Mouse (Mus musculus) neural tube, embryonic 14.5 days (tissue): ENCODE measurements around the gene Misp. TPM values are rescaled to one million over a fixed set of nuclear protein-coding genes. Genes with fewer than 3 reads are reported as not detected.

Source experiments
- ATAC-seq: fragments of 200-750 bp; cut with Nextera tagmentation; 2 replicates; pipeline ENCODE4 v1.8.0; 2017; ENCODE audit warnings: low read depth, mild to moderate bottlenecking, moderate TSS enrichment, moderate library complexity
- H3K27ac ChIP-seq: fragments of 300-500 bp; sonication (generic); 2 replicates; pipeline ENCODE4 v1.5.1; 2014; ENCODE audit warnings: low read depth, mild to moderate bottlenecking, control low read depth, low read length, moderate library complexity, mixed read lengths
- H3K27me3 ChIP-seq: fragments of 300-500 bp; sonication (generic); 2 replicates; pipeline ENCODE4 v1.6.1; 2014; ENCODE audit warnings: low read length; ENCODE audit not compliant: control insufficient read depth, insufficient read depth
- H3K36me3 ChIP-seq: fragments of 300-500 bp; sonication (generic); 2 replicates; pipeline ENCODE4 v1.6.1; 2014; ENCODE audit warnings: low read length, mixed read lengths; ENCODE audit not compliant: control insufficient read depth, insufficient read depth
- H3K4me1 ChIP-seq: fragments of 300-500 bp; sonication (generic); 2 replicates; pipeline ENCODE4 v1.6.1; 2014; ENCODE audit warnings: low read length; ENCODE audit not compliant: control insufficient read depth, insufficient read depth
- H3K4me2 ChIP-seq: fragments of 300-500 bp; sonication (generic); 2 replicates; pipeline ENCODE4 v1.6.1; 2014; ENCODE audit warnings: mild to moderate bottlenecking, low read depth, low read length, control low read depth
- H3K4me3 ChIP-seq: fragments of 300-500 bp; sonication (generic); 2 replicates; pipeline ENCODE4 v1.5.1; 2014; ENCODE audit warnings: low read depth, low read length, control low read depth, mixed read lengths
- H3K9ac ChIP-seq: fragments of 300-500 bp; sonication (generic); replicated peaks from 2 replicates; pipeline ENCODE4 v1.6.1; 2014; ENCODE audit warnings: low read depth, mild to moderate bottlenecking, control low read depth, low read length, mixed read lengths
- H3K9me3 ChIP-seq: fragments of 300-500 bp; sonication (generic); 2 replicates; pipeline ENCODE4 v1.6.1; 2016; ENCODE audit warnings: low read length; ENCODE audit not compliant: control insufficient read depth
- WGBS: fragments of 180-500 bp; shearing (Covaris S2); extraction: QIAGEN DNeasy Blood & Tissue Kit; methylation state at CpG from one replicate; pipeline ENCODE4 v1.1.7; 2014; 5-methylcytosine and 5-hydroxymethylcytosine counted together
- polyA plus RNA-seq: library from polyadenylated mRNA; unstranded; fragments of >200 nt; fragmentation: Nextera tagmentation; extraction: Ambion mirVana; gene quantifications from 2 replicates; pipeline ENCODE4 v1.2.1, GENCODE M21; 2014

Misp gene
- polyA plus RNA-seq, 1 experiment from 2014 or later = 0.36 TPM

GRCm38 (mm10) chr10:79822372-79822771 lies 1.6 kb downstream of the Misp start:
- Histone ChIP-seq H3K9me3 (no peaks in the 10 kb centered on the region), H3K27ac (no peak overlapping the region), H3K27me3 (no peaks in the 10 kb centered on the region), H3K4me1 (no peaks in the 10 kb centered on the region), H3K4me3 (no peak overlapping the region), H3K36me3 (peaks cover 36% of the 10 kb centered on the region), H3K4me2 (no peak overlapping the region), H3K9ac (0 out of 2 replicates have a peak overlapping the region, but pooled peaks have one; percentile 16)
- no peak for ATAC-seq
- 30% methylated on average over 17 of the region's 17 CpGs for WGBS

DNA sequence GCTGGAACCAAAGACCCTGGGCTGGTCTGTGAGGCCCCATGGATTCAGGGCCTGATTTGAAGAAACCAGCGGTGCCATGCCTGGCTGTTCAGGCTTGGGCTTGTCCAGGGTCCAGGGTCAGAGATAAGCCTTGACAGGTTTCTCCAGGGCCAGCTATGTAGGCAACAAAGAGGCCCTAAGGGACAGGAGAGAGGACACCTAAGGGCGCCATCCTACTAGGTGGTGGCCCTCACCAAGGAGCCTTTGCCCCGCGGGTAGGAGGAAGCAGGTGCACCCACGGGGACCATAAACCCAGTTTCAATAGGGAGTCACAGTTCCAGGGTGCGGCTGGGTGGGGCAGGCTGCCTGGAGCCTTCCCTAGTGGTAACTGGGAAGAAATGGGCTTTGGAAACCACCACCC lies 2.2 kb downstream of the Misp start:
- Histone ChIP-seq H3K36me3 (peaks cover 34% of the 10 kb centered on the region), H3K9ac (no peak overlapping the region), H3K27ac (peak overlapping the region; percentile 50; the same call in 1 of the 2 replicates), H3K4me1 (no peaks in the 10 kb centered on the region), H3K9me3 (no peaks in the 10 kb centered on the region), H3K4me2 (no peak overlapping the region), H3K4me3 (no peak overlapping the region), H3K27me3 (no peaks in the 10 kb centered on the region)
- 66% methylated on average over 6 of the region's 6 CpGs for WGBS
- ATAC-seq = no peak

DNA sequence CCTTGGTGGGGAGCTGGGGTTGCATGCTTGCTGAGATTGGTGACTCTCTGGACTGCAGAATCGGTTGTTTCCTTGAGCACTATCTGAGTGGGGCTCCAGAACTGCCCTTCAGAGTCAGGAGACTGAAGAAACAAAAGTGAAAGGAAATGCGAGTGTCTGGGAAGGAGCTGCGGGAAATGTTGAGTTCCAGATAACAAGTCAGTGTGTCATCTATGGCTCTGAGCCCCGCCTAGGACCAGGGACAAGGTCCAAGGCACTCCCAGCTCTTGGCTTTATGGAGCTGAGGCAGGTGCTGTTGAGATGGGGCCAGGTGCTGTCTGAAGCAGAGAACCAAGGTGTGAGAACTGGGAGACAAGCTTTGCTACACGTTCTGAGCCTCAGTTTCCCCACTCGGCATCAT lies 3.6 kb downstream of the Misp start:
- H3K9me3 ChIP-seq = no peaks in the 10 kb centered on the region
- no peaks in the 10 kb centered on the region for H3K27me3 ChIP-seq
- H3K27ac ChIP-seq = no peak overlapping the region
- WGBS = 72% methylated on average over 6 of the region's 6 CpGs
- H3K4me3 ChIP-seq = no peak overlapping the region
- H3K4me1 ChIP-seq = no peaks in the 10 kb centered on the region
- H3K9ac ChIP-seq = no peak overlapping the region
- ATAC-seq = no peak
- H3K4me2 ChIP-seq = no peak overlapping the region
- peaks cover 20% of the 10 kb centered on the region for H3K36me3 ChIP-seq

DNA sequence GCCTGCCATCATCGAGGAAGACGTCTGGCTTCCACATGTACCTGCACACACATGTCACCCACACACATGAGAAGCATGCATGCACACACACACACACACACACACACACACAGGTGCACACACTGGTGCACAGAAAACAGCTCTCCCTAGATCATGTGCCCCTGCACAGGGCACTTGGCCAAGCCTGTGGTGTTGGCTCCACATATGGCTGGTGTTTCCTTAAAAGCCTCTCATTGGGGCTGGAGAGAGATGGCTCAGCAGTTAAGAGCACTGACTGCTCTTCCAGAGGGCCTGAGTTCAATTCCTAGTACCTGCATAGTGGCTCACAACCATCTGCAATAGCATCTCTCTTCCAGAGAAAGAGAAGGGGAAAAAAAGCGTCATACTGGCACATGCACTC lies 10.8 kb downstream of the Misp start:
- Histone ChIP-seq H3K9me3 (no peaks in the 10 kb centered on the region), H3K9ac (no peak overlapping the region), H3K4me1 (no peaks in the 10 kb centered on the region), H3K4me3 (no peak overlapping the region), H3K4me2 (no peak overlapping the region), H3K27me3 (no peaks in the 10 kb centered on the region), H3K27ac (no peak overlapping the region), H3K36me3 (no peaks in the 10 kb centered on the region)
- ATAC-seq = no peak
- WGBS = 79% methylated on average over 3 of the region's 3 CpGs

- no peak for ATAC-seq
- no peaks in the 10 kb centered on the region for H3K4me1 ChIP-seq
- no peak overlapping the region for H3K27ac ChIP-seq
- no peak overlapping the region for H3K4me2 ChIP-seq
- H3K9ac ChIP-seq = no peak overlapping the region
- H3K9me3 ChIP-seq = no peaks in the 10 kb centered on the region
- 80% methylated on average over 7 of the region's 7 CpGs for WGBS
- no peaks in the 10 kb centered on the region for H3K36me3 ChIP-seq
- no peak overlapping the region for H3K4me3 ChIP-seq
- H3K27me3 ChIP-seq = no peaks in the 10 kb centered on the region
Measured at GRCm38 (mm10) chr10:79832026-79832785, 11.4 kb downstream of the Misp start.

DNA sequence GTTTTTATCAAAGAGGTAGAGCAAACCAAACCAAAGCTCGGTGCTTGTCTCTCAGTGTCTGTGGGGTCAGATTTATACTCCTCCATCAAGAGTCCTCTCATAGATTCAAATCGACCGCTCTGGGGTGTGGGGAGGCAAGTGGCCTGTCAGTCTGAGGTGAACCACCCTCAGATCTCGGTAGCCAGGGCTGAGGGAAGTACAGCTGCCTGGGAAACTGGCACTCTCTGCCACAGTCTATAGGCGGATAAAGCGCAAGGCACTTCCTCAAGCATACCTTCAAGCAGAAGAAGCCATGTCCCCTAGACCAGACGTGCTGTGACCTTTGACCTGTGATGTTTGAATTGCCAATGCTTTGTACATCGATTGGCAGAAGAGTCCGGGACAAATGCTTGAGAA lies 12.0 kb downstream of the Misp start:
- Histone ChIP-seq H3K27ac (no peak overlapping the region), H3K9me3 (no peaks in the 10 kb centered on the region), H3K9ac (no peak overlapping the region), H3K4me2 (no peak overlapping the region), H3K36me3 (no peaks in the 10 kb centered on the region), H3K4me3 (no peak overlapping the region), H3K4me1 (no peaks in the 10 kb centered on the region), H3K27me3 (no peaks in the 10 kb centered on the region)
- ATAC-seq = no peak
- 80% methylated on average over 9 of the region's 9 CpGs for WGBS

DNA sequence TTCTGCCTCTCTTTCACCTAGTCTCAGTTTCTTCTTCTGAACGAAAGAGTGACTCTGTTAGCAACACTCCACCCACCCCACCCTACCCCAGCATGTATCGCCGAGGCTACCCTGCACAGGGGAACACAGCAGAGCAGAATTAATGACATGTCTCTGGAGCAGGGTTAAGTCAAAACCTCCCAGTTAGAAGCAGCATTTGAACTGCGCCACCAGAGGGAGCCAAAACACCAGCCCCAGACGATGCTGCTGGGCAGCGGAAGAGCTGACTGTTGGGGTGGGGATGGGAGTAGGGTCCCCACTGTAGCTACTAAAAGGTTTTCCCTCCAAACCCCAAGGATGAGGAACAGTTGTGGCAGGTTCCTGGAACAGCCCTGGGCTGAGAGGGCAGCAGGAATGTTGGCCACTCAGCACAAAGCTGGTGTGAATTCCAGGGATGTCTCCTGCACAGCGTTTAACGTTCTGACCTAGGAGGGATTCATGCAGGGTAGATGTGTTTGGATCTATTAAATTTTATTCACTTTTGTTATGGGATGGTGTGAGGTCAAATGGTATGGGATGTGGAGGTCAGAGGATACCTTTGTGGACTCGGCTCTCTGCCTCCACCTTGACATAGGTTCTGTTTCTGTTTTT lies 14.1 kb downstream of the Misp start:
- H3K9ac ChIP-seq = no peak overlapping the region
- H3K9me3 ChIP-seq = no peaks in the 10 kb centered on the region
- WGBS = 28% methylated on average over 9 of the region's 9 CpGs
- H3K4me2 ChIP-seq = no peak overlapping the region
- H3K4me3 ChIP-seq = no peak overlapping the region
- H3K27ac ChIP-seq = no peak overlapping the region
- peak; percentile 54; the same call in 1 of the 2 replicates for ATAC-seq
- H3K27me3 ChIP-seq = no peaks in the 10 kb centered on the region
- H3K4me1 ChIP-seq = no peaks in the 10 kb centered on the region
- no peaks in the 10 kb centered on the region for H3K36me3 ChIP-seq

DNA sequence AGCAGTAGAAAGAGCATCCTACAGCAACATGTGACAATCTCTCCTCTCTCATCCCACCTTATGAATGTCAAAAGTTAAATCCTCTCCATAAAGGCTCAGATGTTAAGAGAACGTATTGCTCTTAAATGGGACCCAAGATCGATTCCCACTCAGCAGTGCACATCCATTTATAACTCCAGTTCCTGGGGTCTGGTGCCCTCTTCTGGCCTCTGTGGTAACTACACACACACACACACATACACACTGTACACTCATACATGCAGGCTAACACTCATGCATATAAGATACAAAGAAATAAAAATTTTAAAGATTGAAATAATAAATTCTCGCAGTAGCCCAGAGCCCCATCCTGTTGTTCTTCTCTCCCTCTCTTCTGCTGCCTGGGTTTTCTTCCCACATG lies 16.1 kb downstream of the Misp start:
- WGBS = 97% methylated on average over 3 of the region's 3 CpGs
- H3K9me3 ChIP-seq = no peaks in the 10 kb centered on the region
- ATAC-seq = no peak
- H3K4me3 ChIP-seq = no peak overlapping the region
- H3K27ac ChIP-seq = no peak overlapping the region
- H3K36me3 ChIP-seq = no peaks in the 10 kb centered on the region
- no peaks in the 10 kb centered on the region for H3K27me3 ChIP-seq
- H3K9ac ChIP-seq = no peak overlapping the region
- H3K4me1 ChIP-seq = peaks cover 7% of the 10 kb centered on the region
- no peak overlapping the region for H3K4me2 ChIP-seq

DNA sequence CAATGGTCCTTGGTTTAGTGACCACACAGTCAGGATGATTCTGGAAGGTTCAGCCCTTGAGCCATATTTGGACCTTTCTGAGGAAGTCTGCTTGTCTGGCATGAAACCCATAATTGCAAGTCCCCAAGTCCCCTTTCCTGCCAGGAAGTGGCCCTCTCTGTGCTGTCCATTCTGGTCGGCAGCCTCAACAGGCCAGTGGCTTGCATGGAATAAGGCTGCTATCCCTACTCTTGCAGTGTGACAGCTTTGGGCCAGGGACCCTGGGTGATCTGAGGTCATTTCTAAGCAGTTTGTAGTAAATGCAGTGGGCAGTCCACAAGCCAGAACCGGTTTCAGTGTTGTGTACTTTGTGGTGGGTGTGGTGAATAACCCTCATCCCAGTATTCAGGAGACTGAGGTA lies 17.4 kb downstream of the Misp start:
- Histone ChIP-seq H3K9ac (no peak overlapping the region), H3K4me1 (peaks cover 11% of the 10 kb centered on the region), H3K27me3 (no peaks in the 10 kb centered on the region), H3K4me3 (no peak overlapping the region), H3K27ac (no peak overlapping the region), H3K9me3 (no peaks in the 10 kb centered on the region), H3K4me2 (no peak overlapping the region), H3K36me3 (no peaks in the 10 kb centered on the region)
- WGBS = 70% methylated on average over 2 of the region's 2 CpGs
- ATAC-seq = no peak
